Mouse (Mus musculus): Measurements from ENCODE around the gene Zfp46.
A peak's percentile ranks its signal among the peaks of the same experiment; 100 is the strongest.

Gene Zfp46

DNA sequence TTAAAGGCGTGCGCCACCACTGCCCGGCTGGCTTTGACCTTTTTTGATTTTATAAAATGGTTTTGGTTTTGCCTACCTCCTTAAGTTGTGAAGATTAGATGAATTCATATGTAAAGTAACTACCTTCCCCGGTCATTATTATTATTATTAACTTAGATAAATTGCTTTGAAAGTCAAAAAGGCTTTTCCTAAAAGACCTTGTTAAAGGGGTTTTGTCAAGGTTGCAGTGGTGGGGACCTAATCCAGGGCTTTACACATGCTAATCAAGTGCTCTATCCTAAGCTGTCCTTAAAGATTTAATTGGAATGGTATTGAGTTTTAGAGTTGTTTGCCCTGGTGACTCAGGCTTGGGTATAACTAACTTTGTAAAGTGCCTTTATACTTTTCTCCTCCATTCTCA, 33.2 kb downstream of the Zfp46 start:
- DNase-seq: no peak

DNA sequence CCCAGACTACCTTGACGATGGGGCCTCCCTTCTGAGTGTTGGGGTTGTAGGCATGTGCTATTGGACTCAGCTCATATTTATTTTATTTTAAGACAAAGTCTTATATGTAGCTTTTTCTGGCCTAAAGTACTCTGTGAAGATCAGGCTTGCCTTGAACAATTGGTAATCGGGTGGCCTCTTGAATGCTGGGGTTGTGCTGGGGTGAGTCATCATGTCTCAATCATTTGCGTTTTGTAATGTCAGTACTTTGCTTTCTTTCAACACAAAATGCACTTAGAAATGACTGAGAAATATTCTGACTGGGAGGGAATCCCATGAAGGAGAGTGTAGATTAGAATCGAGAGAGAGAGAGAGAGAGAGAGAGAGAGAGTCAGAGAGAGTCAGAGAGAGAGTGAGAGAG, 35.5 kb downstream of the Zfp46 start:
- DNase-seq: no peak

- DNase-seq: peak; percentile 33 to 39
Measured at GRCm38 (mm10) chr4:136324226-136324625, 39.7 kb downstream of the Zfp46 start.

GRCm38 (mm10) chr4:136327238-136327637, 42.8 kb downstream of the Zfp46 start:
- DNase-seq: no peak

DNA sequence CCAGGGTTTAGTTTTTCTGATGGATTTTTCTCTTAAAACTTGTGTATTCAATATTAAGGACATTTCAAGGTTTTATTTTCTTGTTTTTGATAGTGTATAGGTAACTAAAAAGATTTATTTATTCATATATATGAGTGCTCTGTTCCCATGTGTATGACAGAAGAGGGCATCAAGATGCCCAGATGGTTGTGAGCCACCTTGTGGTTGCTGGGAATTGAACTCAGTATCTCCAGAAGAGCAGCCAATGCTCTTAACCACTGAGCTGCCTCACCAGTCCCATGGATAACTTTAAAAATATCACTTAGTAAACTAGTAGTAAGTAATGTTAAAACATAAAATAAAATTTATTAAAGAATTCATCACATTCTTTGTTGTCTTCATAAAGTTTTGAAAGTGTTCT, 43.6 kb downstream of the Zfp46 start:
- no peak for DNase-seq

DNA sequence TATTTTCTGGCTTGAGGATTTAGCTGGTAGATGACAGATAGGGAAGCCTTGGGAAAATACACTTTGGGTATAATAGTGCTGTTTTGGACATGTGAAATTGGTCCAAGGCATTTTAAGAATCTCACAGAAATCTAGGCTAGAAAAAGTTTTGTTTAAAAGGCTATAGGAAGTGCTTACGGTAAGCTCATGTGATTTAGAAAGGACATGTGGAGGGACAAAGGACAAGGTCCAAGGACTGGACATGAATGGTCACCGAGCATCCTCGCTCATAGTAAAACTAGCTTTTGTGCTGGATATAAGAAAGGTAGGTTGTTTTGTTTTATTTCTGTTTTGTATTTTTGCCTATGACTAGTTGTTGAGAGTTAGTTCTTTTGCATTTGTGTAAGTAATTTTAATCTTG, 47.2 kb downstream of the Zfp46 start:
- DNase-seq: no peak

- no peak for DNase-seq
Measured at GRCm38 (mm10) chr4:136333191-136333590, 48.7 kb downstream of the Zfp46 start.

GRCm38 (mm10) chr4:136335065-136335464, 50.6 kb downstream of the Zfp46 start:
- DNase-seq: no peak

DNA sequence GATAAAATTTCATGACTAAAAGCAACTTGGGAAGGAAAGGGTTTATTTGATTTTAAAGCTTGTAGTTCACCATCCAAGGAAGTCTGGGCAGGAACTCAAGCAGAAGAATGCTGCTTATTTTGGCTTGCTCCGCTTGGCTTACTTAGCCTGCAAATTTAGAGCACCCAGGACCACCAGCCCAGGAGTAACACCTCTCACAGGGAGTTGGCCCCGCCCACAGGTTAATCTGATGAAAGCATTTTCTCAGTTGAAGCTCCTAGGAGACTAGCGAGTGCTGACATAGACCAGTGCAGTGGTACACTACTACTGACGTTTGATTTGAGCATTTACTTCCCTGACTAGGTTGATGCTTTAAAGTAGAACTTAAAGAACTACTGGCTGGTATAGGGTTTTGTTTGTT, 52.6 kb downstream of the Zfp46 start:
- no peak for DNase-seq

Data from kidney, adult 8-10 months (tissue).